Mouse (Mus musculus) kidney, adult 2 months (tissue): ENCODE measurements at regions not wholly inside any gene's neighbourhood (a gene's known extent, or its start where the extent isn't known, plus 50 kb on each side); places are given as distances from the start of the nearest gene placed in this dataset.

Experiments
- CTCF ChIP-seq: fragments of 200-500 bp; conservative IDR thresholded peaks from 2 replicates; pipeline ENCODE4 v1.5.1; 2011; ENCODE audit warnings: low read depth, mild to moderate bottlenecking, control low read depth, low read length, moderate library complexity, mixed read lengths; ENCODE audit not compliant: insufficient read depth, insufficient read length
- POLR2A ChIP-seq: fragments of 200-500 bp; IDR thresholded peaks from one replicate; pipeline ENCODE4 v1.6.1; 2011; ENCODE audit warnings: low read depth, low read length, control low read depth

- no peak for TF ChIP-seq CTCF
- no peak for TF ChIP-seq POLR2A
Observed at GRCm38 (mm10) chr17:68060455-68060854, 56.5 kb upstream of the Arhgap28 start.
